Mouse (Mus musculus): ENCODE data around the gene Ifrd2. TPM values are rescaled to one million over a fixed set of nuclear protein-coding genes. Genes with fewer than 3 reads are reported as not detected.

The Ifrd2 gene
- polyA plus RNA-seq, 1 experiment from 2014 or later, result 171 TPM

DNA sequence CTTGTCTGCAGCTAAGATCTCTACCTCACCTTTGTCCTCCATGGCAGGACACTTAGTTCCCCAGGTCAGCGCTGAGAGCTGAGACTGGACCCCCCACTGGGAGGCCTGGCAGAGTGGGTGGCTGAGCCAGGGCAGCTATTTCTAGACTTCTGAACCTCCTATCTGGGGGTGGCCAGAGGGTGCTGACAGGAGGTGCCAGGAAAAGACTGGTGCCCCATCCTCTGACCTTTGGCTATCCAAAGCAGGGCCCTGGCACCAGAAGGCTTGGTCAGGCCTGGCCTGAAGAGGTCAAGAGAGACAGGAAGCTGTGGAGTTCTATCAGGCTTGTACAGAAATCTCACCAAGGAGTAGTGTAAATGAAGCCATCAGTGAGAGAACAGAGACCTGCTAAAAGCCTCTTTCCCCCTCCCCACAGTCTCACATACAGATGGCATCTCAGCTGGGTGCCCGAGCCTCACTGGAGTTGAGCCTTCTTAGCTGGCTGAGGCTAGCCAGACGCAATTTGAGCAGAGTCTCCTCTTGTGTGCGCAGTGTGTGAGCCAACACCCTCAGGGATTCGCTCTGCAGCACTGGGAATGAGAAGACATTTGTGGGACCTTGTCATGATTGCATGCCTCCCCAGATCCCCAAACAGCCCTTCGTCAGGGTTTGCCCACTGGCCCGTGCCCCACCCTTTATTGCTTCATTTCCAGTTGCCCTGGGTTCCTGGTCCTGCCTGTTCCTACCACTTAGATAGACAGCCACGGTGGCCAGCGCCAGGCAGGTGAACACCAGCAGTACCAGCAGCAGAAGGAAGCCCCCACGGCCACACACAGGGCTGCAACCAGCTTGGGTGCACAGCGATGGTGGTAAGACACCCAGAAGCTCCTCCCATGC lies 5.9 kb downstream of the Ifrd2 start:
- Histone ChIP-seq H3K9ac (no peak overlapping the region), H3K9me3 (replicated peaks) (no peaks in the 10 kb centered on the region), H3K27ac (0 out of 2 replicates have a peak overlapping the region, but pooled peaks have one; percentile 1), H3K4me1 (peaks cover 49% of the 10 kb centered on the region), H3K27me3 (replicated peaks) (peaks cover 11% of the 10 kb centered on the region), H3K4me2 (no peak overlapping the region), H3K36me3 (peaks cover 67% of the 10 kb centered on the region), H3K4me3 (no peak overlapping the region)
- no peak for ATAC-seq
- WGBS (ENCODE audit: insufficient replicate concordance), result 89% methylated on average over 11 of the region's 11 CpGs

DNA sequence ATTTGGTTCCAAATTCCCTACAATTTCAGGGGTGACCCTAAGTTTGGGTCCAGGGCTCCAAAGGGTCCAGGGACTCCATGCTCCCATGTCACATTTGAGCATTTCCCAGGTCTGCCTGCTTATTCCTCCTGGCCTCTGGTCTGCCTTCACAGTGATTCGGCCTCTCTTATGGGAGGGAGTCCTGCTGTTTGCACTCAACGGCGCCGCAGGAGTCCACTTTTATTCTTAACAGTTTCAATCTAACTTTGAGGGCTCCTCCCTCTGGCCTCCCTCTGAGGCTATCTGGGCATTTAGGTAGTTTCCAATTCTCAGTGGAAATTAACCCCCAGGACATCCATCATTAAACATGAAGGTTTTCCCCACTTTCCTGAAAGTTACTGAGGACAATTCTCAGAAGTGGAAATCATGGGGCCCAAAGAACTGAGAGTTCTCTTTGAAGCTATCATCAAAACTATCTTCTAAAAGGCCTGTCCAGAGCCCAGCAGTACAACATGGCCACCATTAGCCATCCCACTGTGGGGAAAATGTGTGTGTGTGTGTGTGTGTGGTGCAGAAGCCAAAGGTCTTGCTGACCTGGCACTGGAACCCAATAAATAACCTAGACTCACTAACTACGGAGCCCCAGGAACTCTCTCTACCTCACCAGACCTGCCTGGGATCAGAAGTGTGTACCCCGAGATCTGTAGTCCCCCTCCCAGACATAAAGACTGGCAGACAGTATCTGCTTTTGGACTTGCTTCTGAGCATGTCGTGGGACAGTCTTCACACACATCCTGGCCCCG lies 7.0 kb downstream of the Ifrd2 start:
- H3K9me3 ChIP-seq (replicated peaks), result no peaks in the 10 kb centered on the region
- H3K9ac ChIP-seq, result no peak overlapping the region
- H3K27me3 ChIP-seq (replicated peaks), result peaks cover 23% of the 10 kb centered on the region
- H3K4me1 ChIP-seq, result peaks cover 47% of the 10 kb centered on the region
- peaks cover 59% of the 10 kb centered on the region for H3K36me3 ChIP-seq
- ATAC-seq, result no peak
- no peak overlapping the region for H3K27ac ChIP-seq
- no peak overlapping the region for H3K4me2 ChIP-seq
- WGBS (ENCODE audit: insufficient replicate concordance), result 82% methylated on average over 8 of the region's 8 CpGs
- no peak overlapping the region for H3K4me3 ChIP-seq

DNA sequence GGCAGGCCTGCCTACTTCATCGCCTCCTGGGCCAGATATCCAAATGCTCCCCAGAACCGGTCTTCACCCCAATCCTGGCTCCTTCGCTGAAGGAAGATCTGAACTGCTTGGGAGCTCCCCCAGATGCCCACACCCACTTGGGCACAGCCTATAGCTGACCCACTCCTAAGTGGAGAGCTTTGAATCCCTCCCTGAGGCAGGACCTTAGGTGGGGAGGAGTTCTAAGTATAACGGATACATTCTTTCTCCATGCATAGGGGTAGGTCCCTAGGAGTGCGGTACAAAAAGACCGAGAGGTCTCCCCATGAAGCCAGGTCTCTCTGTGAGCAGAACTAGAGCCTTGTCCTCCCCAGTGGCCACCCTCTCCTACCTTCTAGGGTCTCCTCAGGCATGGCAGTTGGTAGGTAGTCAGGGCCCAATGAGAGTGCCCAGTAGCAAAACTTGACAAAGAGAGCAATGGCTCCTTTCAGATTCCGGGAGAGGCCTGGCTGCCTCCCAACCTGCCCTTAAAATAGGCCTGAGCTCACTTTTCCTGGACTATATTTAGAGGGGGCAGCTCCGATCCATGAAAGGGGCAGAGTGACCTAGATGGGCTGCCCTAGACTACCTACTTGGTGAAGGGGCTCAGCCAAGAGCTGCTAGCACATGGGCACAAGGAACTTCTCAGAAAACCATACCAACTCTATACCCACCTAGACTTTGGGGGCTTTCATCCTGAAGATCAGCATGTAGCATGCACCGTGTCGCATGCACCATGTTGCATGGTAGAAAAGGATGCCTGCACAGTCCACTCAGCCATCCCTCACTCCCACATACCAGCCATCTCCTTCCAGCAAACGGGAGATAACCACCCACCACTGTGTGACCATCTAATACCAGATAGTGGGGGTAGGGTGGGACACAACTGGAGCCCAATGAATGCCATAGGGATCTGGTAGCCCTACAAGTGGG lies 9.5 kb downstream of the Ifrd2 start:
- ATAC-seq, result no peak
- Histone ChIP-seq H3K9me3 (replicated peaks) (no peaks in the 10 kb centered on the region), H3K4me2 (no peak overlapping the region), H3K4me1 (peaks cover 39% of the 10 kb centered on the region), H3K27me3 (replicated peaks) (peaks cover 47% of the 10 kb centered on the region), H3K4me3 (no peak overlapping the region), H3K27ac (no peak overlapping the region), H3K9ac (no peak overlapping the region), H3K36me3 (peaks cover 34% of the 10 kb centered on the region)
- 82% methylated on average over 11 of the region's 11 CpGs for WGBS (ENCODE audit: insufficient replicate concordance)

DNA sequence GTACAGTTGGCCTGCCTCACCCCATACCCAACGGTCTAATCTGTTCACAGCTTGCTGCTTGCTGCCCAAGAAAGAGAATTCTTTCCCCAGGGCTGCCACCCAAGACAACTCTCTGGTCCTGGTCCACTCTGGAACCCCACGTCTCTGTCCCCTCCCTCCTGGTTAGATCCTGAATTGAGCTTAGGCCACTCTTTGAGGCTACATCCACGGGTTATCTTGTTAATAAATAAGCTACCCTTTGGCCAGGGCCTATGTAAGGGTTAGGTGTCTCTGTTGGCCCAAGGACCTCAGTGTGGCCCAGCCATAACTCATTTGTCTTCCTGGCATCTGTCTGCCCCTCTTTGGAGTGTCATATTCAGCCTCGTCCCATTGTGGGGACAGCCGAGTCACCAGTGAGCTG lies 10.9 kb downstream of the Ifrd2 start:
- ATAC-seq, result no peak
- Histone ChIP-seq H3K4me3 (no peak overlapping the region), H3K36me3 (peaks cover 19% of the 10 kb centered on the region), H3K4me1 (peaks cover 50% of the 10 kb centered on the region), H3K27me3 (replicated peaks) (peaks cover 50% of the 10 kb centered on the region), H3K9me3 (replicated peaks) (no peaks in the 10 kb centered on the region), H3K27ac (no peak overlapping the region; the same call in 1 of the 2 replicates), H3K4me2 (no peak overlapping the region), H3K9ac (no peak overlapping the region)
- 60% methylated on average over 5 of the region's 5 CpGs for WGBS (ENCODE audit: insufficient replicate concordance)

DNA sequence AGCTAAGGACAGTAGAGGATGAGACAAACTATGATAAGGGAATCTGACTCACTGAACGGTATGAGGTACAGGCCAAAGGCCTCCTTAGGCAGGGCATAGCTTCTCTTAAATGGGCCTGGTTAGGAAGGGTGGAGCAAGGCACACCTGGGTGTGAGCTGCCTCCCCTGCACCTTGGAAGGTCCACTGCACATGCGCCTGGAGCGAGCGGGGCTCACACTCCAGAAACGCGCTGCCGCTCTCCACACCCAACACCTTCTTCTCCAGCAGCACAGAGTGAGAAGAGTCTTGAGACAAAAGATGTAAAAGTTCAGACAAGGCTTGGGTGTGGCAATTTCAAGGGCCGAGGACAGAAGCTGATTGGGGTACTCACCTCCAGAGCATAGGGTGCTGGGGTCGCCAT lies 12.0 kb downstream of the Ifrd2 start:
- Histone ChIP-seq H3K9me3 (replicated peaks) (no peaks in the 10 kb centered on the region), H3K27ac (no peak overlapping the region), H3K9ac (no peak overlapping the region), H3K27me3 (replicated peaks) (peaks cover 59% of the 10 kb centered on the region), H3K4me2 (no peak overlapping the region), H3K36me3 (peaks cover 9% of the 10 kb centered on the region), H3K4me1 (peaks cover 51% of the 10 kb centered on the region), H3K4me3 (no peak overlapping the region)
- no peak for ATAC-seq
- 68% methylated on average over 9 of the region's 9 CpGs for WGBS (ENCODE audit: insufficient replicate concordance)

DNA sequence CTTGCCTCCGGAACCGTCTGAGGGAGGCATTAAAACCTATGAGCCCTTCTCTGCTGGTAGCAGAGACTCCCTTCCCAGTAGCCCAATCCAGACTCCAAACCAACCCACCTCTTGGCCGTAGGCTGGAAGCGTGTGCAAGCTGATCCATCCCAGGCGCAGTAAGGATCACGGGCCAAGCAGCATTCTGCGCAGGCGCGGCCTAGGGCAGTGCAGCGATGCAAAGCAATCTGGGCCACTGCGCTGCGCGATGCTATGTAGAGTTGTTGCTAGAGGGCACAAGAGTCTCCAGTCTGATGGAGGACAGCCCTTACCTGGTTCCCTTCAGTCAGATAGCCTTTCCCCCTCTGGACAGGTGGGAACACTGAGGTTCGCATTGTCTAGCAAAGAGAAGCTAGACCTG lies 12.4 kb downstream of the Ifrd2 start:
- Histone ChIP-seq H3K27me3 (replicated peaks) (peaks cover 63% of the 10 kb centered on the region), H3K4me1 (peaks cover 55% of the 10 kb centered on the region), H3K4me2 (no peak overlapping the region), H3K9ac (no peak overlapping the region), H3K9me3 (replicated peaks) (no peaks in the 10 kb centered on the region), H3K27ac (no peak overlapping the region), H3K4me3 (no peak overlapping the region), H3K36me3 (peaks cover 5% of the 10 kb centered on the region)
- ATAC-seq, result no peak
- 55% methylated on average over 14 of the region's 14 CpGs for WGBS (ENCODE audit: insufficient replicate concordance)

DNA sequence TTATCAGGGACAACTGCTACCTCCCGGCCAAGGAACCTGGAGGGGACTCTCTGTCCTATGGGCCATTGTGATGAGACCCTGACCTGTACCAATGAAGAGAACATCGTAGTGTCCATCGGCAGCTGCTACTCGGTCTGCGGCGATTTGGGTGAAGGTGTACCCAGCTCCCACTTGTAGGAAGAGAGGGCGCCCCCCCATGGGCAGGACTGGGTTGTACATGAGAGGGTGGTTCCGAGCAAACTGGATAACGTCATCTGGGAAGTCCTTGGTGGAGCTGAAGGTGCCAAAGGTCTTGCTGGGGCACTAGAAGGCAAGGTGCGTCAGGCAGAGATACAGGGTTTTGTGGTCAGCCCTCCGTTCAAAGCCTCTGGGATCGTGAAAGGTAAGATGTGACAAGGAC lies 13.3 kb downstream of the Ifrd2 start:
- Histone ChIP-seq H3K9me3 (replicated peaks) (no peaks in the 10 kb centered on the region), H3K27ac (no peak overlapping the region), H3K27me3 (replicated peaks) (peaks cover 72% of the 10 kb centered on the region), H3K36me3 (no peaks in the 10 kb centered on the region; the same call in 1 of the 2 replicates), H3K9ac (no peak overlapping the region), H3K4me2 (no peak overlapping the region), H3K4me1 (peaks cover 61% of the 10 kb centered on the region), H3K4me3 (no peak overlapping the region)
- WGBS (ENCODE audit: insufficient replicate concordance), result 59% methylated on average over 12 of the region's 12 CpGs
- no peak for ATAC-seq

DNA sequence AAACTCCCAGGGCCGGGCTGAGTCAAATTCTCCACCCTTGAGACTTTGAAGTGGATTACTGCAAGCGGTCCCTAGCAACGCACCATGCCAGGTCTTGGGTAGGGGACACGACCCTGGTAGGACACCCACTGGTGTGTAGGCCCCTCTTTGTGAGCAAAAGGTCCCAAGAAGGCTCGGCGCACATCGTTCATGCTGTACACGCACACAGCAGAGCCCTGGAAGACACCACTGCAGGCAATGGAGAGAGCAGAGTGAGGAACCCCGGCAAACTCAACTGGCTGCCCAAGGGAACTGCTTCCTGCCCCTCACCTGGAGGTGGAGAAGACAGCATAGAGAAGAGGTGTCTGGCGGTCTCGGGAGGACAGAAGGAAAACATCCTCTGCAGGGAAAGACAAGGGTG lies 13.8 kb downstream of the Ifrd2 start:
- ATAC-seq, result no peak
- no peaks in the 10 kb centered on the region for H3K9me3 ChIP-seq (replicated peaks)
- no peaks in the 10 kb centered on the region for H3K36me3 ChIP-seq
- peaks cover 74% of the 10 kb centered on the region for H3K27me3 ChIP-seq (replicated peaks)
- WGBS (ENCODE audit: insufficient replicate concordance), result 75% methylated on average over 11 of the region's 11 CpGs
- no peak overlapping the region for H3K9ac ChIP-seq
- no peak overlapping the region for H3K27ac ChIP-seq
- H3K4me1 ChIP-seq, result peaks cover 61% of the 10 kb centered on the region
- H3K4me3 ChIP-seq, result no peak overlapping the region
- no peak overlapping the region for H3K4me2 ChIP-seq

DNA sequence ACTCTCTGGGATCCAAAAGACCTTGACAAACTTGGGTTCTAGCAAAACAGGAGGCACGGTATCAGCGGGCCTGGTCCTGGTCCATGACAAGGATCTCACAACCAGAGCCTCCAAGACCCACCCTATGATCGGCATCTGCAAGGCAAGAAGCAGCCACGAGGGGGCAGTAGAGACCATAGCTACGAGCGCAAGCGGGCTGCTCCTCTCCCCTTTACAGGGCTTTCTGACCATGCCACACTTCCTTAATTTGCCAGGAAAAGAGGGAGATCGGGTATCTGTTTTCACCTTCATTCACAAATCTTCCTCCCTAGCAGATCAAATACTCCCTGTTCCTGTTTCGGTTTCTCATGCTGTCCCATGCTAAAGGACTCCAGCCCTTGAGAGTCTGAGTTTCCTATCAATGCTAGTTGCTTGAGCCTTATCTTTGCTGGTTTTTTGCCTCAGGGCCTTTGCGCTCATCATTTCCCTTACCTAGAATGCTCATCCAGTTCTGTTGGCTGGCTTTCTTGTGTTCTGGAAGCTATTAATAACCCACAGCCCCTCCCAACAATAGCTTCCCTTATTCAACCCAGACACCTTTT lies 14.7 kb downstream of the Ifrd2 start:
- H3K4me3 ChIP-seq, result peak overlapping the region; percentile 23
- peak overlapping the region; percentile 50 for H3K4me2 ChIP-seq
- 0 out of 2 replicates have a peak overlapping the region, but pooled peaks have one; percentile 3 for H3K9ac ChIP-seq
- H3K9me3 ChIP-seq (replicated peaks), result no peaks in the 10 kb centered on the region
- peaks cover 56% of the 10 kb centered on the region for H3K4me1 ChIP-seq
- H3K27me3 ChIP-seq (replicated peaks), result peaks cover 80% of the 10 kb centered on the region
- peak overlapping the region; percentile 18; the same call in 1 of the 2 replicates for H3K27ac ChIP-seq
- no peaks in the 10 kb centered on the region for H3K36me3 ChIP-seq
- WGBS (ENCODE audit: insufficient replicate concordance), result 3% methylated on average over 10 of the region's 10 CpGs
- ATAC-seq, result peak; percentile 60

DNA sequence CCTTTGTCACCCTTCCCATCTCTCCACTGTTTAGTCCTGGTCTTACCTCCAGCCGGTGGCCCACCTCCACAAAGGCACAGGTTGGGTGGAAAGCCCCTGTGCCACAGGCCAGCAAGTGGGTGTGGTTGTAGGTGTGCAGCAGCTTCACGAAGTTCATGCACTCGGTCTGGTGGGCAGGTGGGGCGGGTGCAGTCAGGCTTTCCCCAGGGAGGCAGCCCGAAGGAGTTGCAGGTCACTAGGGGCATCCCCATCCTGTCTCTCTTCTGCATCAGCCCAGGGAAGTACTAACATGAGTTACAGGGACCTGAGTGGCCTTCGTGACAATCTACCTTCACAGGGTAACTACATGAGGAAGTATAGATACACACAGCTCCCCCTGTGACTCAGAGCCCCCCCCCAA lies 15.8 kb downstream of the Ifrd2 start:
- no peak for ATAC-seq
- Histone ChIP-seq H3K4me1 (peaks cover 58% of the 10 kb centered on the region), H3K9me3 (replicated peaks) (no peaks in the 10 kb centered on the region), H3K27me3 (replicated peaks) (peaks cover 69% of the 10 kb centered on the region), H3K9ac (no peak overlapping the region), H3K27ac (no peak overlapping the region), H3K36me3 (no peaks in the 10 kb centered on the region), H3K4me2 (no peak overlapping the region), H3K4me3 (no peak overlapping the region)
- 65% methylated on average over 6 of the region's 6 CpGs for WGBS (ENCODE audit: insufficient replicate concordance)

DNA sequence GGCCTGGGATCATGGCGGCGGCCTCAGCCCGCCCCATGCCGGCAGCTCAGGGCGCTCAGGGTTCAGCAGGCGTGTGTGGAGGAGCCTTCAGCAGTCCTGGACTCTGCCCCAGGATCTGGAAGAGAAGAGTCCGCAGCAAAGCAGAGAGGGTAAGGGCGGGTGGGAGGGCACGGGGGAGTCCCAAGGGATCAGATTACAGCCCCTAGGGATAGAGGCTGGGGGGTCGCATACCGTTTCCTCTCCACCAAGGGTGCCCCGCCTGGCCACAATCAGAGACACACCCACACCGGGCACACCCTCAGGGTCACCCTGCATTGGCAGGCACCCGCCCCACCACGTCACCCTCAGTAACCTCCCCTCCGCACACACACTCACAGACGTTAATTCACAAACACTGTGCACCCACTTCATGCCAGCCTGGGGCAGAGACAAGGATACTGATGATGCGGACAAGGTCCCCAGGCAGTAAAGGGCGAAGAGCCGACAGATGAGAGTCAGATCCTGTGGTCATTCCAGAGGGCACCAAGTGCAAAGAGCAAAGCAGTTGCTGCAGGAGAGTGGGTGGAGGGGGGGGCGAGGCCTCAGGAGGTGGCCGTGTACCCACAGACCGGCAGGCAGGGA lies 17.7 kb downstream of the Ifrd2 start:
- peaks cover 53% of the 10 kb centered on the region for H3K4me1 ChIP-seq
- H3K9ac ChIP-seq, result no peak overlapping the region
- whole genome bisulfite sequencing (ENCODE audit: insufficient replicate concordance), result 46% methylated on average over 23 of the region's 23 CpGs
- peak; percentile 28; the same call in 1 of the 2 replicates for ATAC-seq
- H3K9me3 ChIP-seq (replicated peaks), result no peaks in the 10 kb centered on the region
- H3K4me2 ChIP-seq, result 0 out of 2 replicates have a peak overlapping the region, but pooled peaks have one; percentile 3
- H3K4me3 ChIP-seq, result no peak overlapping the region
- peaks cover 58% of the 10 kb centered on the region for H3K27me3 ChIP-seq (replicated peaks)
- H3K27ac ChIP-seq, result no peak overlapping the region
- H3K36me3 ChIP-seq, result no peaks in the 10 kb centered on the region
